Mouse (Mus musculus) MEL (cell line): ENCODE results near the gene Gm1113.

Experiments
- BHLHE40 ChIP-seq: IDR thresholded peaks from 2 replicates; pipeline ENCODE4 v1.6.1; 2012; ENCODE audit warnings: low read depth, mild to moderate bottlenecking, inconsistent platforms, low read length, improper control_type of control experiment, borderline replicate concordance
- CTCF ChIP-seq, 3 experiments: IDR thresholded peaks in 2 of 3; conservative IDR thresholded peaks in 1 of 3; 2 replicates each; pipeline ENCODE4 v1.5.1; 2011 to 2012; ENCODE audit warnings: low read length in 3 of 3, low read depth in 2 of 3, mild to moderate bottlenecking in 2 of 3, improper control_type of control experiment in 1 of 3, inconsistent platforms in 1 of 3, mixed read lengths in 1 of 3, moderate library complexity in 1 of 3; ENCODE audit not compliant: control insufficient read depth in 1 of 3, insufficient read depth in 1 of 3, poor library complexity in 1 of 3, severe bottlenecking in 1 of 3
- ELF1 ChIP-seq: IDR thresholded peaks from 2 replicates; pipeline ENCODE4 v1.6.1; 2014; ENCODE audit warnings: low read depth, mild to moderate bottlenecking, inconsistent platforms, low read length, improper control_type of control experiment, moderate library complexity
- ZKSCAN1 ChIP-seq: IDR thresholded peaks from 2 replicates; pipeline ENCODE4 v1.6.1; 2012; ENCODE audit warnings: low read depth, mild to moderate bottlenecking, inconsistent platforms, low read length, improper control_type of control experiment, moderate library complexity
- ZMIZ1 ChIP-seq: IDR thresholded peaks from 2 replicates; pipeline ENCODE4 v1.6.1; 2012; ENCODE audit warnings: low read depth, mild to moderate bottlenecking, inconsistent platforms, low read length, improper control_type of control experiment, moderate library complexity

GRCm38 (mm10) chr9:35482014-35482898 is 35.8 kb downstream of the Gm1113 start:
- no peak for TF ChIP-seq CTCF (IDR thresholded peaks at IDR 0.05 in 2 of 3, conservative IDR thresholded peaks at IDR 0.05 in 1 of 3; ENCODE audit: control insufficient read depth in 1 of 3, insufficient read depth in 1 of 3, low read depth in 2 of 3, low read length in 3 of 3, poor library complexity in 1 of 3, severe bottlenecking in 1 of 3)
- TF ChIP-seq ZKSCAN1: no peak
- no peak for TF ChIP-seq BHLHE40
- no peak for TF ChIP-seq ZMIZ1
- TF ChIP-seq ELF1: no peak
